27 mouse cellular contexts compared by ENCODE assay signal in the genomic region with DNA sequence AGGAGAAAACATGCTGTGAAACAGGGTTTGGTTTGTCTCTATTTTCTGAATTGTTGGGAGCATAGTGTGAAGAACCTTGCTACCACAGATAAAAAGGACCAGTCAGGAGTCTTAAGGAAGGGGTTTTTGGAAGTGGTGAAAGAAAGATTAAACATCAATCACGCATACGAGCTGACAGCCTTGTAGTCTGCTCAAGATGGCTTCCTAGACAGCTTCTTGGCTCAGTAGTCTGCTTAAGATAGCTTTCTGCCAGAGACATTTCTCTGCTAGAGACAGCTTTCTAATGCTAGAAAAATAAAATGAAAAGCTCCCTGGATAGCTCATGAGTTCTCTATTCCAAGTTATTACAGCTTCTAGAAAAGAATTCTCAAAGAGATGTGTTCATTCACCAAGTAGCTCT.
"Had no signal": no experiment of that assay in that cellular context is flagged by ENCODE, and none has a peak within 500 bp of the region (broad histone marks: within the 10 kb centered on the region; RNA-seq: fewer than 3 reads in every experiment).

No protein-coding gene starts in this region.

- H3K4me1 ChIP-seq: heart, embryonic 10.5 days; heart, embryonic 12.5 days; hindbrain, embryonic 10.5 days; hindbrain, embryonic 12.5 days; intestine, embryonic 15.5 days; limb, embryonic 13.5 days; limb, embryonic 15.5 days; liver, embryonic 12.5 days had no signal

- H3K36me3 ChIP-seq: heart, embryonic 10.5 days; heart, embryonic 12.5 days; hindbrain, embryonic 10.5 days; hindbrain, embryonic 12.5 days; intestine, embryonic 15.5 days; limb, embryonic 13.5 days; limb, embryonic 15.5 days; liver, embryonic 12.5 days had no signal

- H3K4me2 ChIP-seq: heart, embryonic 12.5 days; hindbrain, embryonic 12.5 days; hindbrain, embryonic 14.5 days; intestine, embryonic 15.5 days; limb, embryonic 13.5 days; limb, embryonic 15.5 days; liver, embryonic 12.5 days had no signal

- H3K27me3 ChIP-seq: heart, embryonic 12.5 days; hindbrain, embryonic 12.5 days; intestine, embryonic 15.5 days; limb, embryonic 13.5 days; limb, embryonic 15.5 days; liver, embryonic 12.5 days had no signal

- H3K9ac ChIP-seq: heart, embryonic 12.5 days; hindbrain, embryonic 12.5 days; hindbrain, embryonic 14.5 days; intestine, embryonic 15.5 days; limb, embryonic 13.5 days; limb, embryonic 15.5 days; liver, embryonic 12.5 days; liver, embryonic 14.5 days had no signal

- H3K27ac ChIP-seq: gastrocnemius, adult 2 months; heart, embryonic 10.5 days; hindbrain, embryonic 10.5 days; hindbrain, embryonic 12.5 days; hindbrain, embryonic 14.5 days; intestine, embryonic 15.5 days; limb, embryonic 13.5 days; limb, embryonic 15.5 days; liver, embryonic 12.5 days; liver, embryonic 14.5 days had no signal

- ATAC-seq: hindbrain, embryonic 16.5 days; inflammation-experienced regulatory T-cells, adult 6 months; intestine, embryonic 15.5 days; intestine, postnatal 0 days; liver, embryonic 12.5 days had no signal

- H3K4me3 ChIP-seq: gastrocnemius, adult 2 months; heart, embryonic 10.5 days; heart, embryonic 12.5 days; hindbrain, embryonic 10.5 days; hindbrain, embryonic 12.5 days; intestine, embryonic 15.5 days; limb, embryonic 13.5 days; limb, embryonic 15.5 days; liver, embryonic 12.5 days had no signal

- H3K9me3 ChIP-seq: heart, embryonic 10.5 days; heart, embryonic 12.5 days; hindbrain, embryonic 10.5 days; hindbrain, embryonic 12.5 days; intestine, embryonic 15.5 days; limb, embryonic 13.5 days; limb, embryonic 15.5 days; liver, embryonic 12.5 days had no signal

- DNase-seq: gastrocnemius, adult 2 months; gastrocnemius, postnatal 10 days; gastrocnemius, postnatal 25 days; heart, adult 18-20 months; heart, postnatal 10 days; heart, postnatal 4 days; kidney, adult 18-20 months; kidney, adult 8-10 months; kidney, postnatal 10 days; kidney, postnatal 25 days; kidney, postnatal 4 days; layer of hippocampus, adult 9-11 months; layer of hippocampus, postnatal 36 days; left cerebral cortex, postnatal 4 days had no signal
